Mouse (Mus musculus) cerebellum, adult 9-10 months (tissue): ENCODE data around the gene Chrd.

Source experiments
- DNase-seq: peaks from one replicate; pipeline ENCODE4 v3.0.0; 2022

Gene Chrd

GRCm38 (mm10) chr16:20735651-20736050 is 2.7 kb downstream of the Chrd start:
- no peak for DNase-seq

GRCm38 (mm10) chr16:20736168-20736567 is 3.2 kb downstream of the Chrd start:
- DNase-seq: no peak

- DNase-seq: no peak
Observed at GRCm38 (mm10) chr16:20736823-20737222, 3.9 kb downstream of the Chrd start.

GRCm38 (mm10) chr16:20739845-20740244 is 6.9 kb downstream of the Chrd start:
- DNase-seq: no peak

DNA sequence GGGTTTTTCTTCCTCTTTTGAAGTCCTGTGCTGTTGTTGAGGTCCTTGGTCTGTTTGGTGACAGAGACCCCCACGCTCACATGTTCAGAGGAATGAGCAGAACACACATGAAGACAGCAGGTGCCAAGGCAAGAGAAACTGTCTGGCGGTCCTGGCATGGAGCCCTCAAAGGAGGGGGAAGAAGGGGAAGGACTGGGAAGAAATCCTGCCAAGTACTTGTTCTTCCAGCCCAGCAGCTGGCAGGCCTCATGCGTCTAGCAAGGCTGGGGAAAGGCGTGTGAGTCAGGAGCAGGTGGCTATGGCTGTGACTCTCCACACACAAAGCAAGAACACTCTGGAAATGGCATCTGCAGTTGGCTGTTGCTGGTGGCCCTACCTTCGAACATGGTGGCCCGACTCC is 13.7 kb downstream of the Chrd start:
- no peak for DNase-seq

- no peak for DNase-seq
Observed at GRCm38 (mm10) chr16:20750518-20750917, 17.6 kb downstream of the Chrd start.

DNA sequence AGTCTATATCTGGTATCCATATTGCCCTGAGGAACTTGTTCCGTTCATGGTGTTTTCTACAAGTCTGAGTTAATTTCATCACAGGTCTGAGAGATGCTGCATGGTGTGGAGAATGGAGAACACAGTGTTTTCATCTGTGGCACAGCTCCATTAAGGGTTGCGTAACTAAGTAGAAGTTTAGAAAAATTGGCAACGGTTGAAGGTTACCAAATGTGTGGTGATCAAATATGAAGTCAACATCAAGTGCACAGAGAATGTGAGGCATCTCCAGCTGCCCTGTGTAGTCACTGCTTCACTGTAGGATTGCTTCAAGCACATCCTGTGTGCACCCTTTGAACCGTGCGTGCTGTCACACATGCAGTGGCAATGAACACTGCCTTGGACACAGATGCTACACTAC is 23.1 kb downstream of the Chrd start:
- no peak for DNase-seq

GRCm38 (mm10) chr16:20757385-20757784 is 24.5 kb downstream of the Chrd start:
- no peak for DNase-seq

DNA sequence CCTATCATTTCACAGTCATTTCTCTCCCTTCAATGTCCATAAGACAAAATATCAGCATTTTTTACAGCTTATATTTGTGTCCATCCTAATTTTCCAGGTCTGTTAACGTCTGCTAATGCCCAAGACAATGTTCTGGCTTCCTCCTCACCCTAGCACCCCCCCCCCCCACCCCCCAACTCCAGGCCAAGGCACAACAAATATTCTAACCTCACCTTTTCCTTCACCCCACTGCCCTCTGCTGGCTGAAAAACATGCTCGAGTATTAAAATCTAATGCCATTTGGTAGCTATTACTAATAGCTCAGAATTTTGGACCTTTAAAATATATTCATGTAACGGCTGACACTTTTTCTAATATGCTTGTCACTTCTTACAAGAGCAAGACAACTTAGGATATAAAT is 28.8 kb downstream of the Chrd start:
- DNase-seq: peak; percentile 82

- DNase-seq: peak; percentile 44
Observed at GRCm38 (mm10) chr16:20765244-20765643, 32.3 kb downstream of the Chrd start.

DNA sequence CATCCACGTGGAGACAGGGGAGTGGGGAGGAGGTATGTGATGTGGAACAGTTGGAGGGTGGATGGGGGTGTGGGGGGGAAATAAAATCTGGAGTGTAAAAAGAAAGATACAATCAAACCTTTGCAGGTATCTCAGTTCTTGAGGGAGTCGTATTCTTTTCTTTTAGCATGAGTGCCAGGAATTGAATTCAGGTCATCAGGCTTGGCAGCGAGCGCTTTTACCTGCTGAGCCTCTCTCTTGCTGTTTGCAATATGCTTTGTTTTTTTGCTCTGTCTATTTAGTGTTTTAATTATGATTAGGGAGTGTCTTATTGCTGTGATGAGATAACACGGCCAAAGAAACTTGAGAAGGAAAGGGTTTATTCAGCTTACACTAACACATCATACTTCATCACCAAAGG is 42.1 kb downstream of the Chrd start:
- peak; percentile 75 for DNase-seq

GRCm38 (mm10) chr16:20779846-20780245 is 46.9 kb downstream of the Chrd start:
- peak; percentile 46 for DNase-seq

- no peak for DNase-seq
Observed at GRCm38 (mm10) chr16:20781101-20781630, 48.2 kb downstream of the Chrd start.

DNA sequence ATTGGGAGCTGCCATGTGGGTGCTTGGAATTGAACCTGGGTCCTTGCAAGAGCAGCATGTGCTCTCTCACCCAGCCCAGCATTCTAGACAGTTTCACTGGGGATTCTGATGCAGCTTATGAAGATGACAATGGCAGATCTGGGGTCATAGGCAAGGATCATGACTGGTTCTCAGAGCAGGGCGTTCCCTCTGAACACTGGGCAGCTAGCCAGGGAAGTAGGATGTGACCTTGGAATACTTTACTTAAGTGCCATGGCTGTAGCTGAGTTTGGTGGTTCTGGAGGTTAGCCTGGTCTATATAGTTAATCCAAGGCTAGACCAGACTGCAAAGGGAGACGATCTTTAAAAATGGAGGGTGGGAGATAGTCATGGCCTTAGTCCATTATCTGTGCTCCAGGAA is 51.0 kb downstream of the Chrd start:
- no peak for DNase-seq

DNA sequence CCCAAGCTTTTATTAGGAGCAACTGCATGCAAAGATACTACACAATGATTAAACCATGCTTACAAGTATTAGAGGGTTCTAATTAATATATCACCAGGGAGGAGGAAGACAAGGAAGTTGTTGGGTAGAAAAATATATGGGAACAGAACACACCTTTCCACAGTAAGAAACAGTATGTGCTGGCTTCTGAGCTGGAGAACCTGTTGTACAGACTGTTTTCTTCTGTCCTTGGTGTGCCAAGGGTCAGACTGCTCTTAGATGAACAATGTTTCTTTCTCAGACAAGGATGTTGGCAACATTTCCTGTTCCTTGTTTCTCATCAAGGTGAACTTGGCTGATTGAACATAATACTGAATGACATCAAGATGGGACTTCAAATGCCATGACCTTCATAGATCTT is 51.8 kb downstream of the Chrd start:
- no peak for DNase-seq

DNA sequence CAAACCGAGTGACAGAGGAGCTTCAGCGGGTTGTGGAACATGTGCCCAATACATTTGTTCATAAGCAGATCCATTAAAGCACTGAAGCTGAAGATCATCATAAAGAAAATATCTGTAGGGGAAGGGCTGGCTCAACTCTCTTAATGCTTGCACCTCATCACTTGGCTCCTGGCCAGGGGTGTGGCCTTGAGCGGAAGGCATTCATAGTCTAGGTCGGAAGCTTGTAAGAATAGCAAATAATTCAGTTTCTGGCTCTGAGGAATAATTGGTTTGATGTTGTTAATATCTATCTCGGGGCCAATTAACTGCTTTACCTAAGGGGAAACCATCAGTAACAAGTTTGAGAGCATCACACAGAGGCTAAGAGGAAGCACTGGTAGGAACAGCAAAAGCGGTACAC is 53.6 kb downstream of the Chrd start:
- DNase-seq: no peak

- DNase-seq: no peak
Observed at GRCm38 (mm10) chr16:20791803-20792202, 58.9 kb downstream of the Chrd start.
